Mouse (Mus musculus): ENCODE measurements around the gene Slc35d2. TPM values are rescaled to one million over a fixed set of nuclear protein-coding genes. Genes with fewer than 3 reads are reported as not detected.

Gene Slc35d2
- polyA plus RNA-seq, 1 experiment, result 0.97 TPM

DNA sequence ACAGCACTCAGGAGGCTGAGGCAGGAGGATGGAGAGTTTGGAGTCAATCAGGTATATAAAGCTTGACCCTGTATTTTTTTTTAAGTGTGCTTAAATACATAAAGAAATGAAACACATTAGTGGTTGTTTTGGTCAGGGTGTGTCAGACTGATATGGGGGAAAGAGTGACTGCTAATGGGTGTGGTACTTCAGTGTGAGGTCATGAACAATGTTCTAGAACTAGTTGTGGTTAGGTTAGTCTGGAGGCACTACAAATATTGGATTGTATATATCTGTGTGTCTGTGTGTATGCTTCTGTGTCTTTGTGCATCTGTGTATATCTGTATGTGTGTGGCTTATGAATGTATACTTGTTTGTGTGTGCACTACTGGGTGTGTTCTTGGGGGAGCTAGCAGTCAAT is 79.6 kb downstream of the Slc35d2 start:
- H3K27ac ChIP-seq (ENCODE audit: insufficient read depth, low read length), result no peak overlapping the region
- H3K27me3 ChIP-seq (ENCODE audit: control insufficient read depth, insufficient read depth, low read length), result no peaks in the 10 kb centered on the region
- H3K4me3 ChIP-seq (replicated peaks; ENCODE audit: insufficient read depth, low read depth, low read length), result no peak overlapping the region
- no peak for DNase-seq
- H3K4me1 ChIP-seq (ENCODE audit: control insufficient read depth, insufficient read depth, low read length), result no peaks in the 10 kb centered on the region
- TF ChIP-seq CTCF (IDR thresholded peaks at IDR 0.05; ENCODE audit: borderline replicate concordance, insufficient read depth, low read depth, low read length) (no peak), POLR2A (IDR thresholded peaks at IDR 0.05; ENCODE audit: borderline replicate concordance, insufficient read depth, low read length) (no peak)

GRCm38 (mm10) chr13:64048467-64048866 is 80.7 kb downstream of the Slc35d2 start:
- TF ChIP-seq CTCF (IDR thresholded peaks at IDR 0.05; ENCODE audit: borderline replicate concordance, insufficient read depth, low read depth, low read length), result no peak
- TF ChIP-seq POLR2A (IDR thresholded peaks at IDR 0.05; ENCODE audit: borderline replicate concordance, insufficient read depth, low read length), result no peak
- no peak overlapping the region for H3K27ac ChIP-seq (ENCODE audit: insufficient read depth, low read length)
- H3K4me3 ChIP-seq (replicated peaks; ENCODE audit: insufficient read depth, low read depth, low read length), result no peak overlapping the region
- 93% methylated on average over 2 of the region's 2 CpGs for WGBS
- H3K4me1 ChIP-seq (ENCODE audit: control insufficient read depth, insufficient read depth, low read length), result no peaks in the 10 kb centered on the region
- no peaks in the 10 kb centered on the region for H3K27me3 ChIP-seq (ENCODE audit: control insufficient read depth, insufficient read depth, low read length)
- DNase-seq, result no peak

Other genes starting within 250 kb of the Slc35d2 start
- not detected in 2 replicates for gene Hsd17b3, start 40.1 kb downstream of the Slc35d2 start, polyA plus RNA-seq (2012; rRNA removed)
- gene Zfp367, start 23.8 kb upstream of the Slc35d2 start, polyA plus RNA-seq (2012; rRNA removed), result 28.9 and 29.9 TPM in 2 replicates
- 187 and 213 TPM in 2 replicates for gene Habp4, start 32.5 kb upstream of the Slc35d2 start, polyA plus RNA-seq (2012; rRNA removed)
- gene Cdc14b, start 145.9 kb upstream of the Slc35d2 start, polyA plus RNA-seq (2012; rRNA removed), result 15.3 and 17.0 TPM in 2 replicates
- 18.4 and 21.5 TPM in 2 replicates for gene Aaed1, start 183.3 kb upstream of the Slc35d2 start, polyA plus RNA-seq (2012; rRNA removed)
- 150 and 164 TPM in 2 replicates for gene Ctsl, start 241.5 kb upstream of the Slc35d2 start, polyA plus RNA-seq (2012; rRNA removed)